Mouse (Mus musculus) C2C12 (cell line): ENCODE results near the gene Coro2b.

Experiments
- CTCF ChIP-seq: IDR thresholded peaks from one replicate; pipeline ENCODE4 v1.5.1; 2011; ENCODE audit not compliant: control insufficient read depth, insufficient read depth, insufficient read length
- MAX ChIP-seq: IDR thresholded peaks from one replicate; pipeline ENCODE4 v1.6.1; 2011; ENCODE audit warnings: mild to moderate bottlenecking, control low read depth
- MYOD1 ChIP-seq: IDR thresholded peaks from one replicate; pipeline ENCODE4 v1.6.1; 2011; ENCODE audit warnings: low read depth; ENCODE audit not compliant: control insufficient read depth, insufficient read length
- USF1 ChIP-seq: IDR thresholded peaks from one replicate; pipeline ENCODE4 v1.6.1; 2011; ENCODE audit warnings: low read depth, mild to moderate bottlenecking, control low read depth, moderate library complexity

GRCm38 (mm10) chr9:62480149-62480548, 56.7 kb downstream of the Coro2b start:
- TF ChIP-seq MAX (no peak), CTCF (no peak), MYOD1 (no peak), USF1 (no peak)
